Mouse (Mus musculus): Measurements from ENCODE around the gene Mgat5.

- no peak for TF ChIP-seq CTCF (IDR thresholded peaks at IDR 0.05; ENCODE audit: borderline replicate concordance, control insufficient read depth, extremely low read depth, insufficient read depth, low read length, poor library complexity)
- no peak for TF ChIP-seq POLR2A (IDR thresholded peaks at IDR 0.05; ENCODE audit: control insufficient read depth, extremely low read depth, insufficient read depth, low read length, poor library complexity)
These were observed 40.1 kb upstream of the Mgat5 start for GRCm38 (mm10) chr1:127164589-127165160.

All from thymus, adult 2 months (tissue).